Mouse (Mus musculus): ENCODE measurements around the gene Heatr4. TPM values are rescaled to one million over a fixed set of nuclear protein-coding genes. Genes with fewer than 3 reads are reported as not detected.

Heatr4 gene
- polyA plus RNA-seq, 1 experiment from 2014 or later = not detected

Other genes with a start within 250 kb of the Heatr4 start
- gene Papln, start 221.2 kb downstream of the Heatr4 start, polyA plus RNA-seq (2015; fragmentation: Nextera tagmentation; extraction: Ambion mirVana) = 3.6 and 3.7 TPM in 2 replicates
- 34.4 and 35.9 TPM in 2 replicates for gene Numb, start 62.9 kb downstream of the Heatr4 start, polyA plus RNA-seq (2015; fragmentation: Nextera tagmentation; extraction: Ambion mirVana)
- gene Riox1, start 34.2 kb downstream of the Heatr4 start, polyA plus RNA-seq (2015; fragmentation: Nextera tagmentation; extraction: Ambion mirVana) = 17.5 and 18.3 TPM in 2 replicates
- 34.3 and 35.8 TPM in 2 replicates for gene Acot2, start 3.0 kb upstream of the Heatr4 start, polyA plus RNA-seq (2015; fragmentation: Nextera tagmentation; extraction: Ambion mirVana)
- gene Acot1, start 24.6 kb upstream of the Heatr4 start, polyA plus RNA-seq (2015; fragmentation: Nextera tagmentation; extraction: Ambion mirVana) = 125 and 142 TPM in 2 replicates
- gene Acot4, start 53.5 kb upstream of the Heatr4 start, polyA plus RNA-seq (2015; fragmentation: Nextera tagmentation; extraction: Ambion mirVana) = 8.2 and 8.9 TPM in 2 replicates
- gene Gm49366, start 54.1 kb upstream of the Heatr4 start, polyA plus RNA-seq (2015; fragmentation: Nextera tagmentation; extraction: Ambion mirVana) = not detected in 2 replicates
- 3.2 and 4.8 TPM in 2 replicates for gene Acot3, start 67.3 kb upstream of the Heatr4 start, polyA plus RNA-seq (2015; fragmentation: Nextera tagmentation; extraction: Ambion mirVana)
- 0.18 TPM in 1 of 2 replicates, not detected in the other for gene Acot5, start 84.5 kb upstream of the Heatr4 start, polyA plus RNA-seq (2015; fragmentation: Nextera tagmentation; extraction: Ambion mirVana)
- gene Acot6, start 115.8 kb upstream of the Heatr4 start, polyA plus RNA-seq (2015; fragmentation: Nextera tagmentation; extraction: Ambion mirVana) = 2.0 and 2.1 TPM in 2 replicates
- 3.9 TPM in 2 replicates for gene Dnal1, start 129.5 kb upstream of the Heatr4 start, polyA plus RNA-seq (2015; fragmentation: Nextera tagmentation; extraction: Ambion mirVana)
- 0.59 and 0.63 TPM in 2 replicates for gene Pnma1, start 163.6 kb upstream of the Heatr4 start, polyA plus RNA-seq (2015; fragmentation: Nextera tagmentation; extraction: Ambion mirVana)
- gene Elmsan1, start 234.0 kb upstream of the Heatr4 start, polyA plus RNA-seq (2015; fragmentation: Nextera tagmentation; extraction: Ambion mirVana) = 7.2 and 7.7 TPM in 2 replicates

All from intestine, embryonic 15.5 days (tissue).